Mouse (Mus musculus) midbrain, postnatal 0 days (tissue): Measurements from ENCODE around the gene Reps2. TPM values are rescaled to one million over a fixed set of nuclear protein-coding genes. Genes with fewer than 3 reads are reported as not detected.

Source experiments
- ATAC-seq: fragments of 200-750 bp; cut with Nextera tagmentation; 2 replicates; pipeline ENCODE4 v1.8.0; 2017; ENCODE audit warnings: moderate number of reproducible peaks, mild to moderate bottlenecking, moderate TSS enrichment, moderate library complexity; ENCODE audit not compliant: low FRiP score
- DNase-seq: peaks from one replicate; pipeline ENCODE4 v3.0.0-alpha.2; 2015; ENCODE audit warnings: low spot score
- H3K27ac ChIP-seq: fragments of 300-500 bp; sonication (generic); 2 replicates; pipeline ENCODE4 v1.5.1; 2014; ENCODE audit warnings: low read depth, mild to moderate bottlenecking, low read length, mixed read lengths
- H3K27me3 ChIP-seq: fragments of 300-500 bp; sonication (generic); 2 replicates; pipeline ENCODE4 v1.6.1; 2014; ENCODE audit warnings: low read length, control low read depth, mixed read lengths; ENCODE audit not compliant: insufficient read depth
- H3K36me3 ChIP-seq: fragments of 300-500 bp; sonication (generic); 2 replicates; pipeline ENCODE4 v1.6.1; 2014; ENCODE audit warnings: low read length, control low read depth, mixed read lengths; ENCODE audit not compliant: insufficient read depth
- H3K4me1 ChIP-seq: fragments of 300-500 bp; sonication (generic); 2 replicates; pipeline ENCODE4 v1.6.1; 2014; ENCODE audit warnings: mild to moderate bottlenecking, control low read depth, antibody characterized with exemption, low read length, mixed read lengths; ENCODE audit not compliant: insufficient read depth
- H3K4me2 ChIP-seq: fragments of 300-500 bp; sonication (generic); 2 replicates; pipeline ENCODE4 v1.6.1; 2014; ENCODE audit warnings: low read depth, mild to moderate bottlenecking, low read length, mixed read lengths; ENCODE audit not compliant: poor library complexity, severe bottlenecking
- H3K4me3 ChIP-seq: fragments of 300-500 bp; sonication (generic); 2 replicates; pipeline ENCODE4 v1.5.1; 2014; ENCODE audit warnings: low read depth, mild to moderate bottlenecking, low read length, moderate library complexity
- H3K9ac ChIP-seq: fragments of 300-500 bp; sonication (generic); replicated peaks from 2 replicates; pipeline ENCODE4 v1.6.1; 2014; ENCODE audit warnings: mild to moderate bottlenecking, low read length, moderate library complexity, mixed read lengths; ENCODE audit not compliant: poor library complexity, severe bottlenecking
- H3K9me3 ChIP-seq: fragments of 300-500 bp; sonication (generic); 2 replicates; pipeline ENCODE4 v1.6.1; 2016; ENCODE audit warnings: low read length, control low read depth
- CTCF ChIP-seq: IDR thresholded peaks from 2 replicates; pipeline ENCODE4 v1.5.1; 2016; ENCODE audit warnings: antibody characterized with exemption, mild to moderate bottlenecking
- WGBS: fragments of 180-500 bp; shearing (Covaris S2); extraction: QIAGEN DNeasy Blood & Tissue Kit; methylation state at CpG from one replicate; pipeline ENCODE4 v1.1.7; 2014; 5-methylcytosine and 5-hydroxymethylcytosine counted together
- polyA plus RNA-seq: library from polyadenylated mRNA; unstranded; fragments of >200 nt; fragmentation: Nextera tagmentation; extraction: Ambion mirVana; gene quantifications from 2 replicates; pipeline ENCODE4 v1.2.1, GENCODE M21; 2015
- total RNA-seq: library from RNA; depleted of rRNA; stranded (reverse); fragments of >200 nt; gene quantifications from 2 replicates; pipeline ENCODE4 v1.2.3, GENCODE M21; 2014

Gene Reps2
- total and polyA plus RNA-seq, 2 experiments from 2014 or later: 3.0 to 16.5 TPM

GRCm38 (mm10) chrX:162527240-162527639 is 116.2 kb downstream of the Reps2 start:
- H3K9me3 ChIP-seq: no peaks in the 10 kb centered on the region
- TF ChIP-seq CTCF: peak; percentile 80
- H3K4me2 ChIP-seq: no peak overlapping the region
- H3K27ac ChIP-seq: no peak overlapping the region
- no peaks in the 10 kb centered on the region for H3K4me1 ChIP-seq
- no peaks in the 10 kb centered on the region for H3K27me3 ChIP-seq
- peak; percentile 70 for DNase-seq
- ATAC-seq: no peak
- H3K4me3 ChIP-seq: no peak overlapping the region
- no peak overlapping the region for H3K9ac ChIP-seq
- H3K36me3 ChIP-seq: no peaks in the 10 kb centered on the region
- 28% methylated on average over 2 of the region's 2 CpGs for WGBS

- no peak overlapping the region for H3K4me3 ChIP-seq
- no peak overlapping the region for H3K27ac ChIP-seq
- no peak for ATAC-seq
- H3K4me1 ChIP-seq: no peaks in the 10 kb centered on the region
- no peak overlapping the region for H3K9ac ChIP-seq
- TF ChIP-seq CTCF: no peak
- H3K27me3 ChIP-seq: no peaks in the 10 kb centered on the region; the same call in 1 of the 2 replicates
- DNase-seq: peak; percentile 17
- H3K36me3 ChIP-seq: no peaks in the 10 kb centered on the region
- H3K9me3 ChIP-seq: no peaks in the 10 kb centered on the region
- 56% methylated on average over 9 of the region's 9 CpGs for WGBS
- H3K4me2 ChIP-seq: no peak overlapping the region
These were observed 121.5 kb downstream of the Reps2 start for GRCm38 (mm10) chrX:162521831-162522514.

- Histone ChIP-seq H3K27me3 (no peaks in the 10 kb centered on the region; the same call in 1 of the 2 replicates), H3K9me3 (no peaks in the 10 kb centered on the region), H3K36me3 (no peaks in the 10 kb centered on the region), H3K4me3 (no peak overlapping the region), H3K9ac (no peak overlapping the region), H3K27ac (no peak overlapping the region), H3K4me1 (no peaks in the 10 kb centered on the region), H3K4me2 (no peak overlapping the region)
- ATAC-seq (no peak), DNase-seq (peak; percentile 40)
- 40% methylated on average over 4 of the region's 4 CpGs for WGBS
- no peak for TF ChIP-seq CTCF
These were observed 122.3 kb downstream of the Reps2 start for GRCm38 (mm10) chrX:162521197-162521596.

- WGBS: 75% methylated on average over 2 of the region's 2 CpGs
These were observed 123.1 kb downstream of the Reps2 start for GRCm38 (mm10) chrX:162520374-162520773.

GRCm38 (mm10) chrX:162510426-162510980 is 132.9 kb downstream of the Reps2 start:
- Histone ChIP-seq H3K9ac (no peak overlapping the region), H3K36me3 (no peaks in the 10 kb centered on the region), H3K4me2 (no peak overlapping the region), H3K27ac (no peak overlapping the region), H3K4me3 (no peak overlapping the region), H3K9me3 (no peaks in the 10 kb centered on the region), H3K27me3 (peaks cover 5% of the 10 kb centered on the region; the same call in 1 of the 2 replicates), H3K4me1 (no peaks in the 10 kb centered on the region)
- ATAC-seq (no peak), DNase-seq (peak; percentile 52)
- WGBS: 40% methylated on average over 2 of the region's 2 CpGs
- TF ChIP-seq CTCF: peak; percentile 66

More at GRCm38 (mm10) chrX:162520374-162520773, 123.1 kb downstream of the Reps2 start:
- no peaks in the 10 kb centered on the region for H3K9me3 ChIP-seq
- no peak overlapping the region for H3K9ac ChIP-seq
- no peak overlapping the region for H3K4me3 ChIP-seq
- no peak overlapping the region for H3K27ac ChIP-seq
- no peak for TF ChIP-seq CTCF
- no peaks in the 10 kb centered on the region for H3K36me3 ChIP-seq
- no peaks in the 10 kb centered on the region for H3K4me1 ChIP-seq
- ATAC-seq (no peak), DNase-seq (no peak)
- no peak overlapping the region for H3K4me2 ChIP-seq
- no peaks in the 10 kb centered on the region; the same call in 1 of the 2 replicates for H3K27me3 ChIP-seq

GRCm38 (mm10) chrX:162505186-162505585 is 138.3 kb downstream of the Reps2 start:
- Histone ChIP-seq H3K4me1 (no peaks in the 10 kb centered on the region), H3K9ac (no peak overlapping the region), H3K9me3 (no peaks in the 10 kb centered on the region), H3K4me2 (no peak overlapping the region), H3K36me3 (no peaks in the 10 kb centered on the region), H3K4me3 (no peak overlapping the region), H3K27ac (no peak overlapping the region), H3K27me3 (peaks cover 5% of the 10 kb centered on the region; the same call in 1 of the 2 replicates)
- WGBS: 23% methylated on average over 2 of the region's 2 CpGs
- TF ChIP-seq CTCF: no peak
- no peak for DNase-seq
- no peak for ATAC-seq
